Mouse (Mus musculus): ENCODE measurements at regions not wholly inside any gene's neighbourhood (a gene's known extent, or its start where the extent isn't known, plus 50 kb on each side); places are given as distances from the start of the nearest gene placed in this dataset.

- DNase-seq (ENCODE audit: low spot score in 2 of 2), result no peak
These were observed 1161.5 kb upstream of the Apob start for GRCm38 (mm10) chr12:6815775-6816577.

- DNase-seq (ENCODE audit: low spot score in 2 of 2), result no peak
These were observed 1144.5 kb upstream of the Apob start for GRCm38 (mm10) chr12:6832933-6833332.

GRCm38 (mm10) chr12:6837581-6837980 is 1139.9 kb upstream of the Apob start:
- DNase-seq (ENCODE audit: low spot score in 2 of 2), result no peak

GRCm38 (mm10) chr12:6848483-6848882 is 1129.0 kb upstream of the Apob start:
- DNase-seq (ENCODE audit: low spot score in 2 of 2), result peak in 1 of 2 experiments; percentile 6

GRCm38 (mm10) chr12:6865916-6866315 is 1111.5 kb upstream of the Apob start:
- DNase-seq (ENCODE audit: low spot score in 2 of 2), result no peak
